Mouse (Mus musculus) kidney, embryonic 16.5 days (tissue): Measurements from ENCODE around the gene Adamts8. TPM values are rescaled to one million over a fixed set of nuclear protein-coding genes. Genes with fewer than 3 reads are reported as not detected.

Experiments used
- ATAC-seq: fragments of 200-750 bp; cut with Nextera tagmentation; 2 replicates; pipeline ENCODE4 v1.8.0; 2017; ENCODE audit warnings: moderate TSS enrichment; ENCODE audit not compliant: low FRiP score, low TSS enrichment
- H3K27ac ChIP-seq: fragments of 300-500 bp; sonication (generic); 2 replicates; pipeline ENCODE4 v1.5.1; 2014; ENCODE audit warnings: low read length
- H3K27me3 ChIP-seq: fragments of 300-500 bp; sonication (generic); 2 replicates; pipeline ENCODE4 v1.6.1; 2014; ENCODE audit warnings: low read length, control low read depth, mixed read lengths; ENCODE audit not compliant: insufficient read depth
- H3K36me3 ChIP-seq: fragments of 300-500 bp; sonication (generic); 2 replicates; pipeline ENCODE4 v1.6.1; 2014; ENCODE audit warnings: low read length, control low read depth, mixed read lengths; ENCODE audit not compliant: insufficient read depth
- H3K4me1 ChIP-seq: fragments of 300-500 bp; sonication (generic); 2 replicates; pipeline ENCODE4 v1.6.1; 2014; ENCODE audit warnings: low read length, control low read depth, mixed read lengths; ENCODE audit not compliant: insufficient read depth
- H3K4me2 ChIP-seq: fragments of 300-500 bp; sonication (generic); replicated peaks from 2 replicates; pipeline ENCODE4 v1.6.1; 2014; ENCODE audit warnings: low read depth, low read length
- H3K4me3 ChIP-seq: fragments of 300-500 bp; sonication (generic); 2 replicates; pipeline ENCODE4 v1.5.1; 2014; ENCODE audit warnings: mild to moderate bottlenecking, low read length
- H3K9ac ChIP-seq: fragments of 300-500 bp; sonication (generic); replicated peaks from 2 replicates; pipeline ENCODE4 v1.6.1; 2014; ENCODE audit warnings: low read length
- H3K9me3 ChIP-seq: fragments of 300-500 bp; sonication (generic); 2 replicates; pipeline ENCODE4 v1.6.1; 2016; ENCODE audit warnings: low read length, control low read depth
- WGBS: fragments of 180-500 bp; shearing (Covaris S2); extraction: QIAGEN DNeasy Blood & Tissue Kit; methylation state at CpG from one replicate; pipeline ENCODE4 v1.1.7; 2014; 5-methylcytosine and 5-hydroxymethylcytosine counted together
- polyA plus RNA-seq: library from polyadenylated mRNA; unstranded; fragments of >200 nt; fragmentation: Nextera tagmentation; extraction: Ambion mirVana; gene quantifications from 2 replicates; pipeline ENCODE4 v1.2.1, GENCODE M21; 2015

Gene Adamts8
- polyA plus RNA-seq, 1 experiment from 2014 or later: 0.76 TPM

- Histone ChIP-seq H3K4me3 (no peak overlapping the region), H3K27me3 (no peaks in the 10 kb centered on the region), H3K27ac (no peak overlapping the region), H3K9ac (no peak overlapping the region), H3K4me1 (no peaks in the 10 kb centered on the region), H3K9me3 (no peaks in the 10 kb centered on the region), H3K4me2 (no peak overlapping the region), H3K36me3 (no peaks in the 10 kb centered on the region)
- no peak for ATAC-seq
- WGBS: 53% methylated on average over 7 of the region's 7 CpGs
Observed at GRCm38 (mm10) chr9:30966881-30967280, 24.5 kb downstream of the Adamts8 start.

GRCm38 (mm10) chr9:30968130-30968529 lies 25.8 kb downstream of the Adamts8 start:
- no peak overlapping the region for H3K27ac ChIP-seq
- H3K4me2 ChIP-seq: no peak overlapping the region
- no peak for ATAC-seq

GRCm38 (mm10) chr9:30970001-30970400 lies 27.6 kb downstream of the Adamts8 start:
- Histone ChIP-seq H3K9me3 (no peaks in the 10 kb centered on the region), H3K4me2 (no peak overlapping the region), H3K27me3 (no peaks in the 10 kb centered on the region), H3K27ac (no peak overlapping the region), H3K36me3 (no peaks in the 10 kb centered on the region), H3K4me1 (no peaks in the 10 kb centered on the region), H3K4me3 (no peak overlapping the region), H3K9ac (no peak overlapping the region)
- ATAC-seq: no peak
- 71% methylated on average over 3 of the region's 3 CpGs for WGBS

More at GRCm38 (mm10) chr9:30968130-30968529, 25.8 kb downstream of the Adamts8 start:
- H3K4me1 ChIP-seq: no peaks in the 10 kb centered on the region
- H3K27me3 ChIP-seq: no peaks in the 10 kb centered on the region
- H3K9ac ChIP-seq: no peak overlapping the region
- no peaks in the 10 kb centered on the region for H3K9me3 ChIP-seq
- no peak overlapping the region for H3K4me3 ChIP-seq
- WGBS: 84% methylated on average over 6 of the region's 6 CpGs
- no peaks in the 10 kb centered on the region for H3K36me3 ChIP-seq

- H3K36me3 ChIP-seq: no peaks in the 10 kb centered on the region
- no peaks in the 10 kb centered on the region for H3K27me3 ChIP-seq
- no peak overlapping the region for H3K4me2 ChIP-seq
- ATAC-seq: no peak
- H3K4me3 ChIP-seq: no peak overlapping the region
- no peaks in the 10 kb centered on the region for H3K4me1 ChIP-seq
- H3K9me3 ChIP-seq: no peaks in the 10 kb centered on the region
- no peak overlapping the region for H3K9ac ChIP-seq
- 48% methylated on average over 4 of the region's 4 CpGs for WGBS
- H3K27ac ChIP-seq: no peak overlapping the region
Observed at GRCm38 (mm10) chr9:30971967-30972366, 29.6 kb downstream of the Adamts8 start.

GRCm38 (mm10) chr9:30976339-30977023 lies 34.1 kb downstream of the Adamts8 start:
- Histone ChIP-seq H3K4me3 (no peak overlapping the region), H3K27me3 (no peaks in the 10 kb centered on the region), H3K9ac (no peak overlapping the region), H3K36me3 (no peaks in the 10 kb centered on the region), H3K9me3 (no peaks in the 10 kb centered on the region), H3K4me2 (no peak overlapping the region), H3K4me1 (no peaks in the 10 kb centered on the region), H3K27ac (no peak overlapping the region)
- no peak for ATAC-seq
- 70% methylated on average over 11 of the region's 11 CpGs for WGBS

- WGBS: 63% methylated on average over 2 of the region's 2 CpGs
- Histone ChIP-seq H3K4me3 (no peak overlapping the region), H3K27ac (no peak overlapping the region), H3K4me2 (no peak overlapping the region), H3K9ac (no peak overlapping the region), H3K9me3 (no peaks in the 10 kb centered on the region), H3K36me3 (no peaks in the 10 kb centered on the region), H3K27me3 (no peaks in the 10 kb centered on the region), H3K4me1 (no peaks in the 10 kb centered on the region)
- ATAC-seq: no peak
Observed at GRCm38 (mm10) chr9:30980467-30980866, 38.1 kb downstream of the Adamts8 start.

GRCm38 (mm10) chr9:30985782-30986181 lies 43.4 kb downstream of the Adamts8 start:
- Histone ChIP-seq H3K4me2 (no peak overlapping the region), H3K9me3 (no peaks in the 10 kb centered on the region), H3K27me3 (no peaks in the 10 kb centered on the region), H3K27ac (no peak overlapping the region), H3K4me3 (no peak overlapping the region), H3K4me1 (no peaks in the 10 kb centered on the region), H3K36me3 (no peaks in the 10 kb centered on the region), H3K9ac (no peak overlapping the region)
- 73% methylated on average over 6 of the region's 6 CpGs for WGBS
- no peak for ATAC-seq

- Histone ChIP-seq H3K27me3 (no peaks in the 10 kb centered on the region), H3K4me1 (peaks cover 11% of the 10 kb centered on the region), H3K9me3 (no peaks in the 10 kb centered on the region), H3K27ac (no peak overlapping the region), H3K9ac (no peak overlapping the region), H3K36me3 (no peaks in the 10 kb centered on the region), H3K4me2 (no peak overlapping the region), H3K4me3 (no peak overlapping the region)
- no peak for ATAC-seq
- 80% methylated on average over 5 of the region's 5 CpGs for WGBS
Observed at GRCm38 (mm10) chr9:30993106-30993505, 50.7 kb downstream of the Adamts8 start.

GRCm38 (mm10) chr9:30996590-30997562 lies 54.5 kb downstream of the Adamts8 start:
- H3K4me2 ChIP-seq: no peak overlapping the region
- H3K27ac ChIP-seq: no peak overlapping the region
- no peak overlapping the region for H3K9ac ChIP-seq
- H3K27me3 ChIP-seq: no peaks in the 10 kb centered on the region
- peak; percentile 97 for ATAC-seq
- H3K4me3 ChIP-seq: no peak overlapping the region
- H3K4me1 ChIP-seq: peaks cover 11% of the 10 kb centered on the region
- WGBS: 38% methylated on average over 12 of the region's 12 CpGs
- no peaks in the 10 kb centered on the region for H3K36me3 ChIP-seq
- H3K9me3 ChIP-seq: no peaks in the 10 kb centered on the region

GRCm38 (mm10) chr9:31000641-31001040 lies 58.3 kb downstream of the Adamts8 start:
- Histone ChIP-seq H3K9me3 (no peaks in the 10 kb centered on the region), H3K36me3 (no peaks in the 10 kb centered on the region), H3K9ac (no peak overlapping the region), H3K4me3 (no peak overlapping the region), H3K27me3 (no peaks in the 10 kb centered on the region), H3K27ac (no peak overlapping the region), H3K4me2 (no peak overlapping the region), H3K4me1 (peaks cover 11% of the 10 kb centered on the region)
- 58% methylated on average over 10 of the region's 10 CpGs for WGBS
- no peak for ATAC-seq
